Mouse (Mus musculus) G1E (cell line): Measurements from ENCODE around the gene Gm42791. TPM values are rescaled to one million over a fixed set of nuclear protein-coding genes. Genes with fewer than 3 reads are reported as not detected.

Experiments
- ATAC-seq: 2 replicates; pipeline ENCODE4 v1.8.0; 2016; ENCODE audit warnings: mild to moderate bottlenecking; ENCODE audit not compliant: insufficient number of reproducible peaks, poor library complexity, low FRiP score, severe bottlenecking; ENCODE audit errors: extremely low read depth
- DNase-seq: peaks from one replicate; pipeline ENCODE4 v3.0.0; 2012; ENCODE audit warnings: low spot score
- H3K27me3 ChIP-seq: 2 replicates; pipeline ENCODE4 v1.6.1; 2012; ENCODE audit warnings: mild to moderate bottlenecking, low read length, inconsistent platforms; ENCODE audit not compliant: insufficient read depth
- H3K36me3 ChIP-seq: replicated peaks from 2 replicates; pipeline ENCODE3; 2012; ENCODE audit warnings: mild to moderate bottlenecking, inconsistent platforms
- H3K4me1 ChIP-seq: 2 replicates; pipeline ENCODE4 v1.6.1; 2012; ENCODE audit warnings: low read depth, low read length, inconsistent platforms, mixed read lengths; ENCODE audit not compliant: insufficient read depth
- H3K4me3 ChIP-seq: 2 replicates; pipeline ENCODE4 v1.5.1; 2012; ENCODE audit warnings: low read depth, mild to moderate bottlenecking, inconsistent platforms, low read length, moderate library complexity, mixed read lengths
- H3K9me3 ChIP-seq: replicated peaks from 2 replicates; pipeline ENCODE4 v1.6.1; 2012; ENCODE audit warnings: inconsistent platforms
- CTCF ChIP-seq: IDR thresholded peaks from 2 replicates; pipeline ENCODE4 v1.5.1; 2012; ENCODE audit warnings: low read depth, low read length, inconsistent platforms, mixed read lengths
- GATA1 ChIP-seq: IDR thresholded peaks from 2 replicates; pipeline ENCODE4 v1.6.1; 2012; ENCODE audit warnings: borderline replicate concordance, low read length, inconsistent platforms, mixed read lengths
- GATA2 ChIP-seq: IDR thresholded peaks from 2 replicates; pipeline ENCODE4 v1.6.1; 2012; ENCODE audit warnings: low read depth, low read length, inconsistent platforms, borderline replicate concordance
- POLR2AphosphoS5 ChIP-seq: IDR thresholded peaks from 2 replicates; pipeline ENCODE4 v1.6.1; 2012; ENCODE audit warnings: low read depth, low read length, inconsistent platforms; ENCODE audit not compliant: insufficient replicate concordance
- TAL1 ChIP-seq: conservative IDR thresholded peaks from 2 replicates; pipeline ENCODE4 v1.6.1; 2012; ENCODE audit warnings: low read depth, low read length, inconsistent platforms, mixed read lengths
- polyA plus RNA-seq: library from polyadenylated mRNA; stranded (reverse); fragments of >175 nt; gene quantifications from 2 replicates; pipeline ENCODE4 v1.2.3, GENCODE M21; 2012
- total RNA-seq, 2 experiments: library from RNA; stranded (forward) in 1 of 2; stranded (reverse) in 1 of 2; fragments of 200-1000 nt in 1 of 2; fragments of >200 nt in 1 of 2; fragmentation: Nextera tagmentation in 1 of 2; gene quantifications; 2 replicates each; pipeline ENCODE4 v1.2.3; 2014 to 2017

The Gm42791 gene
- total and polyA plus RNA-seq, 3 experiments = not detected

DNA sequence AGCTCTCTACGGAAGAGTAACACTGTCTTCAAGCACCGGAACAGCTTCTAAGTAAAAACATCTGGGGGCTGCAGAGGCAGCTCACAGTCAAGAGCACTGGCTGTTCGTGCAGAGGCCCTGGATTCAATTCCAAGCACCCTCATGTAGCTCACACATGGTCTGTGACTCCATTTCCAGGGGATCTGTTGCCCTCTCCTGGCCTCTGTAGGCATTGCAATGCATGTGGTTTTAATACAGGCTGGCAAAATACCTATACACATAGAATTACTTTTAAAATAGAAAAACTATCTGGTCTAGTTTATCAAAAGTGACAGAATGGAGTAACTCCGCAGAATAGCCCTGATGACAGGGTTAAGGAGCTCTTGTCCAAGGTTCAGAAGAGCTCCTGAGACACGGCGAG, 115.7 kb downstream of the Gm42791 start:
- TF ChIP-seq GATA2 (no peak), CTCF (no peak), POLR2AphosphoS5 (no peak), GATA1 (no peak)
- no peak for ATAC-seq
- H3K36me3 ChIP-seq = no peaks in the 10 kb centered on the region
- H3K9me3 ChIP-seq = peaks cover 72% of the 10 kb centered on the region
- H3K27me3 ChIP-seq = no peaks in the 10 kb centered on the region
- no peaks in the 10 kb centered on the region for H3K4me1 ChIP-seq
- H3K4me3 ChIP-seq = no peak overlapping the region
- DNase-seq = no peak

DNA sequence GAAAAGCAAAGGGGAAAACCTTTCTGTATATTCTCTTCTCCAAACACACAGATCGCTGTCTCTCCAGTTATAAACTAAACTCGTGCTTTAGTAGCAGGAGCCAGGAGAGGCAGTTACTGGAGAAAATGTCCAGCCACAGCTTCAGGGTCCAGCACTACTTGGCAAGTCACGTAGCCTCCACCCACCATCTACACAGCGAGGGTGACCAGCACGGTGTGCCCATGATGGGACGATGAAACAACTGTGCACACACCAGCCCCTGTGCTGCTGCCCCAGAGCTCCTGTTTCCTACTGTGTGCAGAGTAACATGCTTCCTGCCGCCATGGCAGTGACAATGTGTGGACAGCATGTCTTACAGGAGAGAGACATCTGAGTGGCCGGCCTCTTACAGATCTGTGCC, 121.8 kb downstream of the Gm42791 start:
- TF ChIP-seq POLR2AphosphoS5 (no peak), GATA2 (no peak), TAL1 (no peak), GATA1 (no peak), CTCF (no peak)
- peaks cover 66% of the 10 kb centered on the region for H3K9me3 ChIP-seq
- H3K36me3 ChIP-seq = no peaks in the 10 kb centered on the region
- H3K4me3 ChIP-seq = no peak overlapping the region
- ATAC-seq = no peak
- no peaks in the 10 kb centered on the region for H3K27me3 ChIP-seq
- H3K4me1 ChIP-seq = no peaks in the 10 kb centered on the region
- no peak for DNase-seq

DNA sequence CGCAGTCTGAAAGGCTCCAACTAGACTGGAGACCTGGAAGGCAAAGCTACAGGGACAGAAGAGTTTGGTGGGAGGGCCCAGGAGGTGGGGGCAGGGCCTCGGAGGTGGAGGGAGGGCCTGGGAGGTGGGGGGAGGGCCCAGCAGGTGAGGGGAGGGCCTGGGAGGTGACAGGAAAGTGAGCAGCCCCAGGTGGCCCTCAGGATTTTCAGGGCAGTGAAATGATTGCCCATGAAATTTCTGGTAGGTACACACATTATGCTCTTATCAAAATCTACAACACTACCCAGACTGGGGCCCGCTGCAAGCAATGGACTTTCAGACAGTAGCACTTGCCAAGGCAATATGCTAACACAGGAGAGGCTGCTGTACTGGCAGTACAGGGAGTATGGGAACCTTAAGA, 125.4 kb downstream of the Gm42791 start:
- Histone ChIP-seq H3K4me1 (no peaks in the 10 kb centered on the region), H3K4me3 (no peak overlapping the region), H3K9me3 (peaks cover 64% of the 10 kb centered on the region), H3K36me3 (no peaks in the 10 kb centered on the region), H3K27me3 (no peaks in the 10 kb centered on the region)
- ATAC-seq (no peak), DNase-seq (no peak)
- no peak for TF ChIP-seq CTCF
- TF ChIP-seq GATA1 = no peak
- no peak for TF ChIP-seq TAL1
- no peak for TF ChIP-seq POLR2AphosphoS5
- no peak for TF ChIP-seq GATA2

DNA sequence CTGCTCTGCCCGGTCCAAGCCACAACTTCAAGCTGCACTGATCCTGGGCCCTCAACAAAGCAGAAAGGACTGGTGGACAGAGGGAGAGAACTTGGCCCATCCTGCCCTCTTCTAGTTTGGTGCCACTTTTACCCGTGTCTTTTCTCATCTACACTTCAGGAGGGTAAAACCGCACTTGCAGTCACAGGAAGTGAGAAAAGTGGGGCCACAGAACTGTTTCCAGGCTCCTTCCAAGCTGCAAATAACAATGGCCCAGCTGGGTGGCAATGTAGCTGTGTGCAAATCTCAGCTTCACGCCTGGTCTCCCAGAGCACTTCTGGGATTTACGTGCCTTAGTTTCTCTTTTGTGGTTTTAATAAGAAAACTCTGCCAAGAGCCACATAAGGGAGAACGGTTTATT, 127.2 kb downstream of the Gm42791 start:
- no peak overlapping the region for H3K4me3 ChIP-seq
- DNase-seq (no peak), ATAC-seq (no peak)

DNA sequence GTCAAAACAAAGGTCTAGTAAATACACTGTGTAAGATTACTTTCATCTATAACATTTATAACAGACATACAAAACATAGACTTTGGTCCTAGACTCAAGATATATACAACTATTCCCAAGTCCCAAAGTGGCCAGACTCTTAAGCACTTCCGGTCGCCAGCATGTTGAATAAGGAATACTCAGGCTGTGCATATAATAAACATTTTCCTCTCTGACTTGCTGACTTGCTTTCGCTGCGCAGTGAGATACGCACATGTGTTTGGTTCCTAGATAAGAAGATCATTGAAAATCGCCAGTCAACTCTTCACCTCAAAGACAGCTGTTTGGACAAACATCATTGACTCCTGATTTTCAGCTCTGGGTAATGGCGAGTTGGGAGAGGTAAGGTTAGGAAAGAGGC, 127.8 kb downstream of the Gm42791 start:
- no peaks in the 10 kb centered on the region for H3K27me3 ChIP-seq
- no peak overlapping the region for H3K4me3 ChIP-seq
- ATAC-seq (no peak), DNase-seq (no peak)
- H3K36me3 ChIP-seq = no peaks in the 10 kb centered on the region
- no peaks in the 10 kb centered on the region for H3K4me1 ChIP-seq
- H3K9me3 ChIP-seq = peaks cover 60% of the 10 kb centered on the region
- TF ChIP-seq GATA1 = no peak
- TF ChIP-seq CTCF = no peak
- TF ChIP-seq GATA2 = no peak
- no peak for TF ChIP-seq POLR2AphosphoS5
- TF ChIP-seq TAL1 = no peak

More for the DNA sequence above, 127.2 kb downstream of the Gm42791 start:
- no peaks in the 10 kb centered on the region for H3K4me1 ChIP-seq
- TF ChIP-seq TAL1 (no peak), POLR2AphosphoS5 (no peak), CTCF (no peak), GATA2 (no peak), GATA1 (no peak)
- peaks cover 60% of the 10 kb centered on the region for H3K9me3 ChIP-seq
- H3K27me3 ChIP-seq = no peaks in the 10 kb centered on the region
- no peaks in the 10 kb centered on the region for H3K36me3 ChIP-seq

DNA sequence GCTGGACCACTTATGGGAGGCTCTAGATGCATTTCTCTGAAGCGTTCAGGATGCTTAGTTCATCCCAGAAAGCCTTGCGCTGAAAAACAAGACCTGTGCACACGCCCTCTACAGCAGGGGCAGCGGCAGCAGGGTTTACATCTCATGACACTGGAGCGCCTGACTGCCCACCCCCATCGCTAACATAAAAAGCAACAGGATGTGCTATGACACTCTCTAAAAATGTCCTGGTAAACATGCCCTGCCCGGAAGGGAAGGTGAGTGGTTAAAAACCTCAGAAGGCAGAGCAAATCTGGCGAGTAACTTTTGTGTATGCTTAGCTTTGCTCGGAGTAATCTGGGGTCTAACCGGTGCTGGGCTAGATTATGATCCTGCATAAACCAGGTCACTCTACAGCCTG, 128.4 kb downstream of the Gm42791 start:
- no peaks in the 10 kb centered on the region for H3K4me1 ChIP-seq
- DNase-seq (no peak), ATAC-seq (no peak)
- H3K27me3 ChIP-seq = no peaks in the 10 kb centered on the region
- no peak for TF ChIP-seq TAL1
- TF ChIP-seq GATA2 = no peak
- TF ChIP-seq POLR2AphosphoS5 = no peak
- TF ChIP-seq GATA1 = no peak
- TF ChIP-seq CTCF = no peak
- H3K36me3 ChIP-seq = no peaks in the 10 kb centered on the region
- H3K9me3 ChIP-seq = peaks cover 65% of the 10 kb centered on the region
- no peak overlapping the region for H3K4me3 ChIP-seq
